Mouse (Mus musculus) heart, adult 2 months (tissue): ENCODE measurements around the gene Ttc7.

ENCODE experiments used
- CTCF ChIP-seq: fragments of 200-600 bp; IDR thresholded peaks from 2 replicates; pipeline ENCODE4 v1.8.1; 2022; ENCODE audit warnings: antibody characterized with exemption, mild to moderate bottlenecking, moderate library complexity
- EP300 ChIP-seq: fragments of 200-500 bp; IDR thresholded peaks from 2 replicates; pipeline ENCODE4 v1.6.1; 2011; ENCODE audit warnings: low read depth, low read length, control low read depth; ENCODE audit not compliant: insufficient read depth
- POLR2A ChIP-seq: fragments of 200-500 bp; IDR thresholded peaks from 2 replicates; pipeline ENCODE4 v1.6.1; 2011; ENCODE audit warnings: mild to moderate bottlenecking, low read depth, low read length, control low read depth; ENCODE audit not compliant: insufficient read depth

DNA sequence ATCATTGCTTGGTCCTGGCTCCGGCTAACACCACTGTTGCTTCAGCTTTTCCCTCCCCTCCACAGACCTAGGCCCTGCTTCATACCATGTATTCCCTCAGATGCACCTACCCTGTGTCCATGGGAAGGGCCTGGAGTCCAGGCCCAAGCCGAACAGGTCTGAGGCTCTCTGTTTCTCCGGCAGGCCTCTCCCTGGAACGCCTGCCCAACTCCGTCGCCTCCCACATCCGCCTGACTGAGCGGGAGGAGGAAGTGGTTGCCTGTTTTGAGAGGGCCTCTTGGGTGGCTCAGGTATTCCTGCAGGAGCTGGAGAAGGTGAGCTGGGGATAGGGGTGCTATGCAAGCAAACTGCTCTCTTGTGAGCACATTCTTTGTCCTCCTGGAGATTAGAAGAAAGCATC lies 24.1 kb downstream of the Ttc7 start:
- TF ChIP-seq POLR2A: no peak
- no peak for TF ChIP-seq CTCF
- no peak for TF ChIP-seq EP300
